Mouse (Mus musculus): ENCODE measurements around the gene Psma7.
A peak's percentile ranks its signal among the peaks of the same experiment; 100 is the strongest.

Gene Psma7

DNA sequence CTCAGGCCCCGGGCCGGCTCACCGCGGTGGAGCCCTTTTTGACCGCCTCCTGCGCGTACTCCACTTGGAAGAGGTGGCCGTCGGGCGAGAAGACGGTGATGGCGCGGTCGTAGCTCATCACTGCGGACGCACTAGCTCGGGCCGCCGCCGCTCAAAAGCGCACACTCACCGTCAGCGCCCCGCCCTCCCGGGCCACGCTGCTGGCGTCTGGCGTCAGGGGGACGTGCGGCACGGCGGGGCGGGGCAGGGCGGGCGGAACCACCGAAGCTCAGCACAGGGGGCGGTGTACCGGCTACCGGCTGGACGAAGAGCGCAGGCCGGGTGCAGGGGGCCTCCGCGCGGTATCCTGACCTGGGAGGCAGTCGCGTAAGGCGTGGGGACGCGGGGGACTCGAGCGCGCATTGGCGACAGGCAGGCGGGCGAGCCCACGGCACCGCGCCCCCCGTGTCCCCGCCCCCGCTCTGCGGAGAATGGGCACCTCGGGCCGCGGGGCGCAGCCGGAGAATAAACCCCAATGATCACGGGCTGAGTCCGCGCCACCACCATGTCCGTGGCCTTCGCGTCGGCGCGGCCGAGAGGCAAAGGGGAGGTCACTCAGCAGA, at the start of gene Psma7, which contains the start of gene Ss18l1:
Psma7 (minus strand) TSS at position 178 of the 602 bp plus-strand sequence.
Ss18l1 (plus strand) TSS at position 254 of the 602 bp plus-strand sequence.
- no peak for DNase-seq (ENCODE audit: extremely low spot score, low read depth, low spot score)

- DNase-seq (ENCODE audit: extremely low spot score, low read depth, low spot score), result no peak
Measured at GRCm38 (mm10) chr2:180090285-180090684, 48.1 kb upstream of the Psma7 start.

- DNase-seq (ENCODE audit: extremely low spot score, low read depth, low spot score), result no peak
Measured at GRCm38 (mm10) chr2:180087472-180087871, 45.2 kb upstream of the Psma7 start.

- no peak for DNase-seq (ENCODE audit: extremely low spot score, low read depth, low spot score)
Measured at GRCm38 (mm10) chr2:180086637-180087027, 44.4 kb upstream of the Psma7 start.

GRCm38 (mm10) chr2:180085926-180086636, 43.8 kb upstream of the Psma7 start:
- no peak for DNase-seq (ENCODE audit: extremely low spot score, low read depth, low spot score)

GRCm38 (mm10) chr2:180084565-180084964, 42.3 kb upstream of the Psma7 start:
- no peak for DNase-seq (ENCODE audit: extremely low spot score, low read depth, low spot score)

DNA sequence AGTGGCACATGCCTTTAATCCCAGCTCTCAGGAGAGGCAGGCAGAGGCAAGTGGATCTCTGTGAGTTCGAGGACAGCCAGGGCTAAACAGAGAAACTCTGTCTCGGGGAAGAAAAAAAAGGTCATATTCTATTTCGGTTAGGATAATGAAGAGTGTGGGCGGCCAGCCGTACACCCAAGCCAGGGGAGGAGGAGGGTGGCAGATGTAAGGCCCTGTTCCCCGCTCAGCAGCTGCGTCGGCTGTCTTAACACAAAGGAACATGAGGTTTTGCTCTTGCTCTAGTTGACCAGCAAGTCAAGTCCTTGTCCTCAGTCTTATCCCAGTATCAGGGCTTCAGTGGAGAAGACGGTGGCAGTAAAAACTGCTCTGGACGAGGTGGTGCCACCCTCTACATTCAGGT, 40.8 kb upstream of the Psma7 start:
- no peak for DNase-seq (ENCODE audit: extremely low spot score, low read depth, low spot score)

DNA sequence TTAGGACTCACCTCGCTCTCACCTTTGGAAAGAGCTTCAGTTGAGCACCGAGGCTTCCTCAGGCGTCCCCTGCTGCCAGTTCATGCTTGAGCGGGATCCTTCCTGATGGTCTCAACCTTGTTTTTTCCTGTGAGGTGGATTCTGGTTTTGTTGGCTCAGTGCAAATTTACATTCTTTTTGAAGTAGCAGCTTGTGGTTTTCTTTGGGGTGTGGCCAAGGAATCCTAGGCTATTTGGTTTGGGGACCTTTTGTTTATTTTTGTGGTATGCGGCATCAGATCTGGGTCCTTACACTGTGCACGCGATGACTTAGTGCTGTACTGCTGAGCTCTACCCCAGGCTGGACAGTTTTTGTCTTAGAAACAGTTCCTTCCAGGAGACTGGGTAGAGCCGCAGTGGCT, 38.4 kb upstream of the Psma7 start:
- no peak for DNase-seq (ENCODE audit: extremely low spot score, low read depth, low spot score)

GRCm38 (mm10) chr2:180077622-180078021, 35.4 kb upstream of the Psma7 start:
- DNase-seq (ENCODE audit: extremely low spot score, low read depth, low spot score), result no peak

GRCm38 (mm10) chr2:180072886-180073285, 30.7 kb upstream of the Psma7 start:
- DNase-seq (ENCODE audit: extremely low spot score, low read depth, low spot score), result no peak

GRCm38 (mm10) chr2:180071671-180072070, 29.4 kb upstream of the Psma7 start:
- no peak for DNase-seq (ENCODE audit: extremely low spot score, low read depth, low spot score)

DNA sequence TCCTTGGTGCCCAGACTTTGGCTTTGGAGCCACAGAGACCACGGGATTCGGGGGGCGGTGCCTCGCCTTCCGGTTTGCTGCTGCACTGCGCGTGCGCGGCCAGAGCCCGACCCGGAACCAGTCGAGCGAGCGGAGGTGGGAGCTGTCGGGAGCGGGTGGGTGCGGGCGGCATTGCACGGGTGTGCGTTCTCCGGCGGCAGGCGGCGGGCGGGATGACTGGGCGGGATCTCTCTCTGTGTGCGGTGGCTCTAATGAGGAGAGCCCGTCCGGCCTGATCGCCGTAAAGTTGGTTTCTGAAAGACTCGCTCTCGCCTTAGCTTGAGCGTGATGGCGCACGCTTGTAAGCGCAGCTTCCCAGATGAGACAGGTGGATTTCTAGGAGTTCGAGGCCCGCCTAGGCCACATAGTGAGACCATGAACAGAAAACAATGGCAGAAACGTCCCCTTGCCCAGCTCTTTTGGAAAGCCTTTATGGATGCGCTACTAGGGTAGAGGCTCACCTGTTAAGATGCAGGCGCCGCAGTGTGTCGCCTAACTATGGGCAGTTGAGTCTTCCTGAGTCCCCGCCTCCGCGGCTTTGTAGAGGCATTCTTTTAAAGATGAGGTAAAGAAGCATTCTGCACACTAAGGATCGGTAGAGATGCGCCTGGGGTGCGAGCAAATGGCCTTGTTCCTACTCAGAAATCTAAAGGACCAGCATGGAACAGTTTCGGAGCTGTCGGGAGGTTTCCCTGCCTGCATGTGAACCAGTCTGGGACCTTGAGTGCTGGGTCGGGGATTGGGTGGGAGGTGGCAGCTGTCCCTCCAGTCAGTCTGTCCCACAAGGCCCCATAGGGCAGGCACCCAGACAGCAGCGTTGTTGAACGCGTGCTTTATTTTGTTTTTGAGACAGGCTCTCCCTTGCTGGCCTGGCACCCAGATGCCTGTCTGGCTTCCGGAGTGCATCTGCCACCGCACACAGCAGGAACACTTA, 28.5 kb upstream of the Psma7 start, which contains the start of gene Mtg2:
Mtg2 (plus strand) TSS at position 108 of the 973 bp plus-strand sequence.
- peak; percentile 54 for DNase-seq (ENCODE audit: extremely low spot score, low read depth, low spot score)

DNA sequence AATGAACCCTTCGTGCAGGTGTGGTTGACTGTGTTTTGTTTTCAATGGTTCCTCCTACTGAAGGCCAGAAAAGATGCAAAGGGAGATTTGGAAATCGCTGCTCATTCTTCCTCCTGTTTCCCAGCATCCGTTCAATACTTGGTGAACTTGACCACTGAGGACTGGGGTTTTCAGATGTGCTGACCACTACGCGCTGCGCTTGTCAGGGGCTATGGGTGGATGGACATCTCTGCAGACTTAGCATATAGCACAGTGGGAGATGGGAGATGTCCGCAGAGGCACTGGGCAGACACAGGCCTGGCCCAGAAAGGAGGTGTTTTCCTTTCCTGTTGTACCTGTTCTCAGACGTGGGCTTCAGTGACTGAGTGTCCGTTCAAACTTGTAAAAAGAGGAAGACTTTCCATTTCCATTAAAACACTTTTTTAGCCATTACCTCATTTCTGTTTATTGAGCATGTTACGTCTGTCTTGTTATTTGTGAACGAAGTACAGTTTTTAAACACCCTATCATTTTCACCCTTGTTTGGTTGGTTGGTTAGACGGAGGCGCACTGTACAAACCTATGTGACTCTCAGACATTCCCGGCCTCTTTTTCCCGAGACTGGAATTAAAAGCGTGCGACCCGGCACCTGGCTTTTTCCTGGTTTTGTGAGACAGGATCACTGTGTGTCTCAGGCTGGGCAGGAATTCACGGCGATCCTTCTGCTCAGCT, 27.7 kb upstream of the Psma7 start:
- DNase-seq (ENCODE audit: extremely low spot score, low read depth, low spot score), result no peak

- DNase-seq (ENCODE audit: extremely low spot score, low read depth, low spot score), result no peak
Measured at GRCm38 (mm10) chr2:180063338-180064131, 21.3 kb upstream of the Psma7 start.

DNA sequence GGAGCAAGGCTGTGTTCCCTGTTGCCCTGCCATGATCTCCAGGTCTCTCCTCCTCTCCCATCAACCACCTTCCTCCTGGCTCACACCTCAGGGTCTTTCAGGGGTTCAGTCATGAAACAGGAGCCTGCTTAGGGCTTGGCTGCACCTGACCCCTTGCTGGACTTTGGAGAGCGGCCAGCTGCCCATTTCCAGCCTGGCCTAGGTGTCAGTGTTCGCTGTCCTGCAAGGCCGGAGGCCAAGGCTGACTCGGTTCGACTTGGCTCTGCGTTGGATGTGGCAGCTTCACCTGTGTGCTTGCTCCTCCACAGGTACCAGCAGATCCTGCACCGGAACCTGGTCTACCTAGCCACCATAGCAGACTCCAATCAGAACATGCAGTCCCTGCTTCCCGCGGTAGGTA, 10.8 kb upstream of the Psma7 start:
- no peak for DNase-seq (ENCODE audit: extremely low spot score, low read depth, low spot score)

GRCm38 (mm10) chr2:180051986-180052733, 9.9 kb upstream of the Psma7 start:
- no peak for DNase-seq (ENCODE audit: extremely low spot score, low read depth, low spot score)

- no peak for DNase-seq (ENCODE audit: extremely low spot score, low read depth, low spot score)
Measured at GRCm38 (mm10) chr2:180050986-180051385, 8.8 kb upstream of the Psma7 start.

DNA sequence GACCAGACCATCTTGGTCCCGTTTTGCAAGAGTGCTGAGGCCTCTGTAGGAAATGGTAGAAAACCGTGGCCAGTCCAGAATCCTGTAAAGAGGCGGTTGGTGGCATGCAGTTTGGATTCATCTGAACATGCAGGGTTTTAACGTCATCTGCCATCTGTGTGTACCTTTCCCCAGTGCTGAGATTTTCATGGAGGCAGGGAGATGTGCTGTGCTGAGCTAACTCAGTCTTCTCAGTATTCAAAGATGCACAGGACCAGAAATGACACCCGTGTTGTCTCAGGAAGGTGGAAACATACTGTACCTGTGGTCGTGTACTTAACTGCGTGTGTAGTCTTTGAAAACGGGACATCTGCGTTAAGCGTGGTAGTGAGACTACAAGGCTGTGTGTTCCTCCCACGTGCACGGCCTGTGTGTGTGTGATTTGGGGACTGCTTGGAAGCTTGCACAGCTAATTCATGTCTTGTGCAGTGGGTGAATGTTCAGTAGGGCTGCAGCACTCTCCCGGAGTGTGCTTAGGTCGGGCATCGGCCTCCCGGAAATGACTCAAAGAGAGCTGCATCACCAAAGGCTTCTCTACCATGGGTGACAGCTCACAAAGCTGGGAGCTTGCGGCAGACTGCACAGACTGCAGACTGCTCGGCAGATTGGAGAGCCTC, 5.9 kb upstream of the Psma7 start:
- DNase-seq (ENCODE audit: extremely low spot score, low read depth, low spot score), result no peak

- DNase-seq (ENCODE audit: extremely low spot score, low read depth, low spot score), result no peak
Measured at GRCm38 (mm10) chr2:180047580-180047979, 5.3 kb upstream of the Psma7 start.

Data from hindlimb bud, embryonic 11.5 days (tissue).